Mouse (Mus musculus) limb, embryonic 13.5 days (tissue): ENCODE data around the gene Olfr608. TPM values are rescaled to one million over a fixed set of nuclear protein-coding genes. Genes with fewer than 3 reads are reported as not detected.
"Not testable (repeated sequence)": the region's sequence is repeated elsewhere in the genome, so short reads cannot be mapped to it uniquely, and the experiment has no call there.

ENCODE experiments used
- ATAC-seq: fragments of 200-750 bp; cut with Nextera tagmentation; 2 replicates; pipeline ENCODE4 v1.8.0; 2017; ENCODE audit warnings: low read depth, moderate number of reproducible peaks, moderate TSS enrichment; ENCODE audit not compliant: low FRiP score
- H3K27ac ChIP-seq: fragments of 300-500 bp; sonication (generic); 2 replicates; pipeline ENCODE4 v1.5.1; 2015; ENCODE audit warnings: inconsistent platforms, mild to moderate bottlenecking, moderate library complexity
- H3K27me3 ChIP-seq: fragments of 300-500 bp; sonication (generic); 2 replicates; pipeline ENCODE4 v1.6.1; 2015; ENCODE audit warnings: mild to moderate bottlenecking, inconsistent platforms
- H3K36me3 ChIP-seq: fragments of 300-500 bp; sonication (generic); 2 replicates; pipeline ENCODE4 v1.6.1; 2015; ENCODE audit warnings: inconsistent platforms, mild to moderate bottlenecking, moderate library complexity
- H3K4me1 ChIP-seq: fragments of 300-500 bp; sonication (generic); 2 replicates; pipeline ENCODE4 v1.6.1; 2015; ENCODE audit warnings: inconsistent platforms
- H3K4me2 ChIP-seq: fragments of 300-500 bp; sonication (generic); replicated peaks from 2 replicates; pipeline ENCODE4 v1.6.1; 2015; ENCODE audit warnings: inconsistent platforms, mild to moderate bottlenecking, moderate library complexity
- H3K4me3 ChIP-seq: fragments of 300-500 bp; sonication (generic); 2 replicates; pipeline ENCODE4 v1.5.1; 2015; ENCODE audit warnings: moderate library complexity, mild to moderate bottlenecking, inconsistent platforms
- H3K9ac ChIP-seq: fragments of 300-500 bp; sonication (generic); 2 replicates; pipeline ENCODE4 v1.6.1; 2015; ENCODE audit warnings: mild to moderate bottlenecking, inconsistent platforms
- H3K9me3 ChIP-seq: fragments of 300-500 bp; sonication (generic); 2 replicates; pipeline ENCODE4 v1.6.1; 2016; ENCODE audit warnings: inconsistent platforms
- WGBS: fragments of 180-500 bp; shearing (Covaris S2); methylation state at CpG from one replicate; pipeline ENCODE4 v1.1.7; 2015; 5-methylcytosine and 5-hydroxymethylcytosine counted together
- polyA plus RNA-seq: library from polyadenylated mRNA; unstranded; fragments of >200 nt; fragmentation: Nextera tagmentation; extraction: Ambion mirVana; gene quantifications from 2 replicates; pipeline ENCODE4 v1.2.1, GENCODE M21; 2015

The Olfr608 gene
- not detected in 2 replicates for polyA plus RNA-seq

- H3K4me2 ChIP-seq = no peak within 1 kb of the TSS
- ATAC-seq = no peak
- no peak within 1 kb of the TSS for H3K4me3 ChIP-seq
- H3K27ac ChIP-seq = no peak within 1 kb of the TSS
- H3K9me3 ChIP-seq = no peaks in the 10 kb centered on the region
- H3K9ac ChIP-seq = no peak within 1 kb of the TSS
- no peaks in the 10 kb centered on the region for H3K36me3 ChIP-seq
- H3K4me1 ChIP-seq = no peaks in the 10 kb centered on the region
- H3K27me3 ChIP-seq = no peaks in the 10 kb centered on the region
These were observed at the start of gene Olfr608 for GRCm38 (mm10) chr7:103469577-103469976. TSS of gene Olfr608 (plus strand) at chr7:103469877.

GRCm38 (mm10) chr7:103445339-103445738, 24.3 kb upstream of the Olfr608 start, which contains the start of gene Olfr605:
TSS of gene Olfr605 (minus strand) at chr7:103445439.
- Histone ChIP-seq H3K4me3 (no peak within 1 kb of the TSS), H3K36me3 (no peaks in the 10 kb centered on the region), H3K4me1 (no peaks in the 10 kb centered on the region), H3K27me3 (no peaks in the 10 kb centered on the region), H3K9me3 (no peaks in the 10 kb centered on the region), H3K27ac (no peak within 1 kb of the TSS), H3K4me2 (no peak within 1 kb of the TSS), H3K9ac (no peak within 1 kb of the TSS)
- 92% methylated on average over 1 of the region's 1 CpGs for WGBS
- ATAC-seq = no peak

GRCm38 (mm10) chr7:103448746-103449145, 20.9 kb upstream of the Olfr608 start, which contains the start of gene Olfr606:
TSS of gene Olfr606 (plus strand) at chr7:103449046.
- Histone ChIP-seq H3K27me3 (no peaks in the 10 kb centered on the region), H3K36me3 (no peaks in the 10 kb centered on the region), H3K27ac (no peak within 1 kb of the TSS), H3K9ac (no peak within 1 kb of the TSS), H3K4me3 (no peak within 1 kb of the TSS), H3K4me1 (no peaks in the 10 kb centered on the region), H3K4me2 (no peak within 1 kb of the TSS), H3K9me3 (no peaks in the 10 kb centered on the region)
- WGBS = 90% methylated on average over 2 of the region's 2 CpGs
- no peak for ATAC-seq

DNA sequence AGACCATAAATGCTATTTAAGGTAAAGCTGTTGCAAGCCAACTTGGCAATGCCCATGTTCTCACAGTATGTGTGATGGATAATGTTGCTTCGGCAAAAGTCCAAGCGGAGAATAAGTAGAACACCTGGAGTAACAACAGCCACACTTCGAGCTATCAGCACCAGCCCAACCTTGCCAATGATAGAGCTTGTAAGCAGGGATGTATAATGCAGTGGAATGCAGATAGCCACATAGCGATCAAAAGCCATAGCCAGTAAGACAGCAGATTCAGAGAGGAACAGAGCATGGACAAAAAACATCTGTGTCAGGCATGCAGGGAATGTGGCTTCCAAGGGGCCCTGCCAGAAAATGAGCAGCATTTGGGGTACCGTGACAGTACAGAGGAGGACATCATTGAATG, 9.1 kb upstream of the Olfr608 start:
- Histone ChIP-seq H3K4me1 (no peaks in the 10 kb centered on the region), H3K9me3 (no peaks in the 10 kb centered on the region), H3K27me3 (no peaks in the 10 kb centered on the region), H3K9ac (no peak overlapping the region), H3K4me3 (no peak overlapping the region), H3K27ac (no peak overlapping the region), H3K36me3 (no peaks in the 10 kb centered on the region), H3K4me2 (no peak overlapping the region)
- 90% methylated on average over 5 of the region's 5 CpGs for WGBS
- no peak for ATAC-seq

DNA sequence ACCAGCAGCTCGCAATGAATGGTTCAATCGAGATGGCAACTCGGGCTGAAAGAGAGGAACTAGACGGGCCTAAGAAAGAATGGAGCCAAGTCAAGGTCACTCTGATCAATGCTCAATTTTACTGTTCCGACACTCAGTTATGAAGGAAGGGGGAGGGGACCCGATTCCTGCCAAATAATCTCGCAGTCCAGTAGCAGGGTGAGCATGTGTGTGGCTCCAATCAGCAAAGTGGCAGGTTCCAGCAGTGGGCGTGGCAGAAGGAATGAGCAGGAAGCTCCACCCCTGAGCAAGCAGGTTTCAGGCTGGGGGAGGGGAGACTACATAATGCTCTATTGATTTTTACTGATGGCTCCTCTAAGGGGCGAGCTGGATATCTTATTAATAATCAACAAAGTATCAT, 7.4 kb downstream of the Olfr608 start:
- H3K4me2 ChIP-seq, H3K4me3 ChIP-seq, H3K36me3 ChIP-seq, H3K9ac ChIP-seq, H3K4me1 ChIP-seq, ATAC-seq, H3K27ac ChIP-seq, H3K9me3 ChIP-seq, H3K27me3 ChIP-seq: not testable (repeated sequence)
- 87% methylated on average over 9 of the region's 9 CpGs for WGBS

GRCm38 (mm10) chr7:103497962-103498361, 28.3 kb downstream of the Olfr608 start, which contains the start of gene Olfr609:
TSS of gene Olfr609 (minus strand) at chr7:103498062.
- H3K9ac ChIP-seq = no peak within 1 kb of the TSS
- 67% methylated on average over 1 of the region's 1 CpGs for WGBS
- no peaks in the 10 kb centered on the region for H3K27me3 ChIP-seq
- H3K27ac ChIP-seq = no peak within 1 kb of the TSS
- no peaks in the 10 kb centered on the region for H3K4me1 ChIP-seq
- no peaks in the 10 kb centered on the region for H3K36me3 ChIP-seq
- ATAC-seq = no peak
- H3K4me3 ChIP-seq = no peak within 1 kb of the TSS
- H3K4me2 ChIP-seq = no peak within 1 kb of the TSS
- no peaks in the 10 kb centered on the region for H3K9me3 ChIP-seq

DNA sequence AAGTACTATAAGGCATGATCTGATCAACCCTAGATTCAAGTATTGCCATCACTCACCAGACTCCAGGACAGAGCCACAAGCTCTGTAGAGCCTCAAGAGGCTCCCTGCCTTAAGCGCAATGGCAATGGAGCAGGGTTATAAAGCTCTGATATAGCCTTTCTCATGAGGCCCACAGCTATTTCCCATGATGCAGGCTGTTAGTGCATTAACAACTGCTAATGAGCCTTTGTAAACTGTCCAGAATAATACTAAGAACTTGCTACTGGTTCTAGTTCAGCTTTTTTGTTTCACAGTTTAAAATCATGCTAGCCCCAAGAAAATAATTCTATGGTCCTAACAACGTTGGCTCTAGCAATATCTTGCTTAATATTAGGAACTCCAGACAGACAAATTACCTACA, 42.3 kb downstream of the Olfr608 start, which contains the start of gene Olfr610:
Gene Olfr610 (minus strand): TSS at position 101 of the 400 bp plus-strand sequence.
- ATAC-seq = no peak
- 84% methylated on average over 2 of the region's 2 CpGs for WGBS

DNA sequence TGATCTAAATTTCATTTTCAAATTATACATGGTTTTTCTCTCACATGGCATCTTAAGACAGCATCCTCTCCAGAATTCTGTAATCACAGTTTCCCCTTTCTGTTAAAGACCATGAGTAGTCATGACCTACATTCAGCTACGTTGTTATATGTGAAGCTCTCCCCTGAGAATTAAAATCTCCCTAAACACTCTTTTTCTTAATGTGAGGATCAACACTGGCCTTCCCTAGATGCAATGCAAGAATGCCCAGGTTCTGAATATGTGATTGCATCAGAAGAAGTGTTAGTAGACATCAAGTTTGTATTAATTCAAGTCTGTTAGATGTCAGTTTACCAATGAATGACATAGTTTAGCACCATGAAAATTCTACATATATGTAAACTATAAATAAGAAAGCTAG, 51.1 kb downstream of the Olfr608 start, which contains the start of gene Olfr611:
Gene Olfr611 (minus strand): TSS at position 101 of the 400 bp plus-strand sequence.
- H3K27ac ChIP-seq, H3K36me3 ChIP-seq, H3K4me1 ChIP-seq, ATAC-seq, H3K4me2 ChIP-seq, H3K4me3 ChIP-seq, H3K9me3 ChIP-seq, H3K27me3 ChIP-seq, H3K9ac ChIP-seq: not testable (repeated sequence)
- 64% methylated on average over 1 of the region's 1 CpGs for WGBS

More for the DNA sequence above, 42.3 kb downstream of the Olfr608 start, which contains the start of gene Olfr610:
- Histone ChIP-seq H3K9ac (no peak within 1 kb of the TSS), H3K36me3 (no peaks in the 10 kb centered on the region), H3K27me3 (no peaks in the 10 kb centered on the region), H3K4me3 (no peak within 1 kb of the TSS), H3K4me1 (no peaks in the 10 kb centered on the region), H3K9me3 (no peaks in the 10 kb centered on the region), H3K27ac (no peak within 1 kb of the TSS), H3K4me2 (no peak within 1 kb of the TSS)

Other genes starting within 250 kb of the Olfr608 start
- gene Usp17ld, start 217.4 kb upstream of the Olfr608 start, polyA plus RNA-seq = not detected in 2 replicates
- not detected in 2 replicates for gene Olfr596, start 164.2 kb upstream of the Olfr608 start, polyA plus RNA-seq
- gene Olfr597, start 153.6 kb upstream of the Olfr608 start, polyA plus RNA-seq = not detected in 2 replicates
- gene Olfr598, start 146.3 kb upstream of the Olfr608 start, polyA plus RNA-seq = not detected in 2 replicates
- not detected in 2 replicates for gene Olfr599, start 134.0 kb upstream of the Olfr608 start, polyA plus RNA-seq
- not detected in 2 replicates for gene Olfr600, start 120.2 kb upstream of the Olfr608 start, polyA plus RNA-seq
- not detected in 2 replicates for gene Olfr601, start 107.2 kb upstream of the Olfr608 start, polyA plus RNA-seq
- not detected in 2 replicates for gene Olfr603, start 83.7 kb upstream of the Olfr608 start, polyA plus RNA-seq
- gene Usp17lc, start 54.8 kb upstream of the Olfr608 start, polyA plus RNA-seq = not detected in 2 replicates
- gene Olfr605, start 24.4 kb upstream of the Olfr608 start, polyA plus RNA-seq = not detected in 2 replicates
- not detected in 2 replicates for gene Olfr606, start 20.8 kb upstream of the Olfr608 start, polyA plus RNA-seq
- not detected in 2 replicates for gene Olfr607, start 5.7 kb upstream of the Olfr608 start, polyA plus RNA-seq
- not detected in 2 replicates for gene Olfr609, start 28.2 kb downstream of the Olfr608 start, polyA plus RNA-seq
- gene Olfr610, start 42.2 kb downstream of the Olfr608 start, polyA plus RNA-seq = not detected in 2 replicates
- not detected in 2 replicates for gene Olfr611, start 51.0 kb downstream of the Olfr608 start, polyA plus RNA-seq
- gene Olfr612, start 72.8 kb downstream of the Olfr608 start, polyA plus RNA-seq = not detected in 2 replicates
- gene Olfr613, start 78.2 kb downstream of the Olfr608 start, polyA plus RNA-seq = not detected in 2 replicates
- gene Olfr615, start 86.2 kb downstream of the Olfr608 start, polyA plus RNA-seq = not detected in 2 replicates
- gene Olfr616, start 99.3 kb downstream of the Olfr608 start, polyA plus RNA-seq = not detected in 2 replicates
- not detected in 2 replicates for gene Olfr617, start 103.2 kb downstream of the Olfr608 start, polyA plus RNA-seq
- not detected in 2 replicates for gene Olfr618, start 120.2 kb downstream of the Olfr608 start, polyA plus RNA-seq
- not detected in 2 replicates for gene Olfr619, start 130.7 kb downstream of the Olfr608 start, polyA plus RNA-seq
- not detected in 2 replicates for gene Olfr620, start 142.7 kb downstream of the Olfr608 start, polyA plus RNA-seq
- not detected in 2 replicates for gene Olfr622, start 172.8 kb downstream of the Olfr608 start, polyA plus RNA-seq
- gene Olfr623, start 193.8 kb downstream of the Olfr608 start, polyA plus RNA-seq = not detected in 2 replicates
- 0.08 TPM in 1 of 2 replicates, not detected in the other for gene Olfr624, start 201.3 kb downstream of the Olfr608 start, polyA plus RNA-seq
- gene Olfr625-ps1, start 212.8 kb downstream of the Olfr608 start, polyA plus RNA-seq = not detected in 2 replicates
- gene Olfr243, start 244.8 kb downstream of the Olfr608 start, polyA plus RNA-seq = not detected in 2 replicates